Mouse (Mus musculus): ENCODE data around the gene Aamp. TPM values are rescaled to one million over a fixed set of nuclear protein-coding genes. Genes with fewer than 3 reads are reported as not detected.

The Aamp gene
- total RNA-seq, 2 experiments from 2014 or later: 90.7 to 94.4 TPM

DNA sequence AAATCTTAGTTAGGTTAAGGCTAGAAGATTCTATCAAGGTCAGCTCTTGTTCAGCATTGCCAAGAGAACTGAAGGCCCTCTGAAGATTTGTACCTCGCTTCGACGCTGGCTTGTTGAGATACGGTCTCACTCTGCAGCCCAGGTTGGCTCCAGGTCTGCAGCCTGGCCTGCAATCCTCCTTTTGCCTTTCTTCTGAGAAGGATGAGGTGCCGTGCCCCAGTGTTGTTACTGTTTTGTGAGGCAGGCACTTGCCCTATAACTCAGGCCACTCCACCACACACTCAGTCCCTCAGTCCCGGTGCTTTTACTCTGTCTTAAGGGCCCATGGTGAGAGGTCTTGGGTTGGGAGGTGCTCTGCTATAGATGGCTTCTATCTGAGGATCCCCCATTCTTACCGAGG is 17.7 kb upstream of the Aamp start:
- DNase-seq: no peak

DNA sequence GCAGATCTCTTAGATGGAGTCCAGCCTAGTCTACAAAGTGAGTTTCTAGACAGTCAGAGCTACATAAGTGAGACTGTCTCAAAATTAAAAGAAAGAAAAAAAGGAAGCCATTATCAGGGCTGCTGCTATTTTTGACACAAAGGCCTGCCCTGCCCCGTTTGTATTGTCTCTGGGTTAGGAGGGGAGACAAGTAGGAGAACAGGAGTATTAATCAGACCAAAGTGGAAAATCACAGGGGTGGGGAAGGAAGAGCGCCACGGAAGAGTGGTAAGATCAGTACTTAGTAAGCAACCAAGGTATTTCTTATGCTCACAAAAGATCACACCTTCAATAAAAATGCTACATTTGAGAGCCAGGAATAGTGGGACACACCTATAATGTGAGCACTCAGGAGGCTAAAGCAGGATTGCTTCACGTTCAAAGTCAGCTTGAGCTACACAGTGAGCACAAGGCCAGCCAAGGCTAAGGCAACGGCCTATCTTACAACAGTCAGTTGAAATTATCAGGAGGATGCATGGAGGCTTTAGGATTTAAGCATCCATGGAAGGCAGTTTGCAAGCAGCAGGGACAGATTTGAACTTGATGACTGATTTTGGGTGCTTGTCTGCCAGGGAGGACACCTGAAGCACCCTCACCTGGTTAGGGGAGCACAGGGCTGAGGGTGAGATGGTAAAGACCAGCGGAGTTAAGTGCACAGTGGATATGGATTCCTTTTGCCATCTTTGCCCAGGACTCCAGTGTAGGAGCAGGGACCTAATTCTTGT is 16.0 kb upstream of the Aamp start:
- no peak for DNase-seq

DNA sequence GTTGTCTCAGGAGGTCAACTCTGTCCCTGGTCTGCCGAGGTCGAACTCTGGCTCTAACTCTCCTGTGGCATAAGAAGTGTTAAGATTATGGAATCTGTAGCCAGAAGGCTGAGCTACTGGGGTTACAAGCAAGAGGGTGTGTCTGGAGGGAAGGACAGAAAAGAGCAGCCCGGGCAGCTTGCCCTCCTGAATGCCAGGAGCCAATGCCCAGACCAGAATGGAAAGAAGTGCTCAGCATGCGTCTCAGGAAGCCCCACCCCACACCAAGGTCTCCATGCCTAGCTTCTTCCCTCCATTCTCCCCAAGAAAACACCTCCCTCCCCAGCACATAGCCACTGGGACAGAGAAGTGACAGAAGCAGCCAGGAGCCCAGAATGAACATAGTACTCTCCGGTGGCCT is 14.5 kb upstream of the Aamp start:
- peak; percentile 69 for DNase-seq

DNA sequence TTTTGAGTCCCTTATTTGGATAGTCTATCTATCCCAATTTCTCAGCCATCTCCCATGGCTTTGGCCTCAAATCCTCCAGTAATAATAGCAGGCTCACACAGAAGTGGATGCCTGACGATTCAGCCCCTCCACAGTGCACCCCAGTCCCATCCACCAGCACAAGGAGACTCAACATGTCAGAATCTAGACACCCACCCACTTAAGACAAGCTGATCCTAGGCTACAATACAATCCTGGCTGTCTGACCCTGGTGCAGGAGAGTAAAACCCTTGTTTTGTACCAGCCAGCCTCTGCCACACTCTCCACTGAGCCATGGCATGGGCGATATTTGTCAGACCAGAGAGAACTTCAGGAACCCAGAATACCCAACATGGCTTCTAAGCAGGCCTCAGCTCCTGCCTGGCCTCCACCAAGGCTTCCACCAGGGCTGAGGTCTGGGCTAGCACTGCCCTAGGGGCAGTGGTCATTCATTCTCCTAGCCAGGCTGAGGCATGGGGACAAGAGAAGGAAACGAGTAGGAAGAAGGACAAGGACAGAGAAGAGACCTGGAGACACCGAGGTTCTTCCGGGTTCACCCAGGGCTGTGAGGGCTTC is 13.7 kb upstream of the Aamp start:
- DNase-seq: no peak

- no peak for DNase-seq
Observed at GRCm38 (mm10) chr1:74297269-74297668, 12.7 kb upstream of the Aamp start.

- no peak for DNase-seq
Observed at GRCm38 (mm10) chr1:74296477-74296876, 11.9 kb upstream of the Aamp start.

DNA sequence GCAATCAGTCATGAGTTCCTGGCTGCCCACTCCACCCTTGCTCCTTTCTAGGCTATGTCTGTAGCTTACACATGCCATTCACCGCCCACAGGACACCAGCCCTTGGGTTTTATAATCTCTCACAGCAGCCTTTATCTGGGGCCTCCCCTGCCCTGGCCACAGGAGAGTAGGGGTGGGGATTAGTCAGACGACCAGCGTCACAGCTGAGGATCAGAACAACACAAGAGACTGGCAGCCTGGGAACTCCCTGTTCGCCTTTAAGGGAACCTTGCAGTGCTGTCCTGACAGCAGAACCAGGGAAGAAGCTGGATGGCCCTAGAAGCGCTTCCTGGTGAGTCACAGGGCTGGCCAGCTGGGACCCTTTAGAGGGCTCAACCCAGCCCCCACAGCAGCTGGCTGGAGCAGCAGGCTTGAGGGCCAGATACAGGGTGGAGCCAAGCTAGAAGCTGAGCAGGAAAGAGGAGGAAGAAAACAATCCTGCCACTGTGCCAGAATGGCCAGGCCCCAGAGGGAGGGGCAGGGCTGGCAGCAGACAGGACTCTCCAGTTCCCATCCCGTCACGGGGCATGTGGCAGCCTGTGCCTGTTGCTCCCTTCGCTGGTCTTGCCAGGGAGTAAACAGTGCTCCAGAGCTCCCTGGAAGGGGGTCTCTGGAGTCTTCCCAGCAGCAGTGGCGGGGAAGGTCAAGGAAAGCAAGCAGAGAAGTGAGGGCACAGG is 11.1 kb upstream of the Aamp start:
- peak; percentile 88 for DNase-seq

DNA sequence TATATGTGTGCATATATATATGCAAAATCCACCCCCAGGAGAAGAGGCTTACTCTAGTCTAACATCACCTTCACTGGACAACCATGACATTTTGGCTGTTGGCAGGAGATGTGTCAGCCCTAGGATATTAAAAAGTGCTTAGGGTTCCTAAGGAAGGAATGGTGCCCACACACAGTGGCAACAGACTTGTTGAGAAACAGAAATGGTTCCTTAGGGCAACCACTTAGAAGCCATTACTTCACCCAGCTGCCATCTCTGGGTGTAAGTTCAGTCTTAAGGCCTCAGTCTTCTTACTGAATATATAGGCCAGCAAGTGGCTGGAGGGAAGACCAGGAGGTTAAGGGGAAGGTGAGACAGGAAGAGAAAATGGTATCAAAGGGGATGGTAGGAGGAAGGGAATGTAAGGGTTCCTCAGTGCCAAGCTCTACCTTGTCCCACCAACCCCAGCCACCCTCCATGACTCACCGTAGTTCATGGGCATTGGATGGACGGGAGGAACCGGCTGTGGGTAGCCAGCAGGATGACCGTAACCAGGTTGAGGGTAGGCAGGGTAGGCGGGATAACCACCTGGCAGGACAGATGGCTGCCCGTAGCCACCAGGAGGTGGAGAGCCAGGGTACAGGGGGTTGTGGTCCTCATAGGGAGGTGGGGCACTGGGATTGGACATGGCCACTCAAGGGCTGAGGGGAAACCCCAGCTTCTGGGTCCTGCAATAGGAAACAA is 10.4 kb upstream of the Aamp start:
- DNase-seq: no peak

DNA sequence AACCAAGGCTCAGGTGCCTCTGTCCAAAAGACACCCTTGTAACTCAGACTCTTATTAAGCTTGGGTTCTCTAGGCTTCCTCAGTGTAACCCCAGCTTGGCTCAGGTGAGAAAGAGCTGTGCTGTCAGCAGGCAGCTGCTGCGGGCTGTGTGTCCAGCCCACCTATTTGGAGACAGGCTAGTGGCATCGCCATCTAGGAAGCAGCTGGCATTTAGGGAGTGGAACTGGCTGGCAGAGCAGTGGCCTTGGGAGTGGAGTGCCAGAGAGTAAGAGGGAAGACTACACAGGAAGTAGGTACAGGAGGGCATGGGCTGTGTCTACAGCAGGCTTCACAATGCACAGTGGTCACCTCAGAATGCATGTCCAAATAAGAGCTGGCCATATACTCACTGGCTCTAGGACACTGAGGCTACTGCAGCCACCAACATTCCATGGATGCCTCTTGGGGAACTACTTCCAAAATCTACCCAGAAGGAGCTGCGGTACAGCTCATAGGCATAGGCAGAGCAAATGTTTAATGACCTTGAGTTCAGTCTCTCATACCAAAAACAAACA is 9.6 kb upstream of the Aamp start:
- DNase-seq: no peak

DNA sequence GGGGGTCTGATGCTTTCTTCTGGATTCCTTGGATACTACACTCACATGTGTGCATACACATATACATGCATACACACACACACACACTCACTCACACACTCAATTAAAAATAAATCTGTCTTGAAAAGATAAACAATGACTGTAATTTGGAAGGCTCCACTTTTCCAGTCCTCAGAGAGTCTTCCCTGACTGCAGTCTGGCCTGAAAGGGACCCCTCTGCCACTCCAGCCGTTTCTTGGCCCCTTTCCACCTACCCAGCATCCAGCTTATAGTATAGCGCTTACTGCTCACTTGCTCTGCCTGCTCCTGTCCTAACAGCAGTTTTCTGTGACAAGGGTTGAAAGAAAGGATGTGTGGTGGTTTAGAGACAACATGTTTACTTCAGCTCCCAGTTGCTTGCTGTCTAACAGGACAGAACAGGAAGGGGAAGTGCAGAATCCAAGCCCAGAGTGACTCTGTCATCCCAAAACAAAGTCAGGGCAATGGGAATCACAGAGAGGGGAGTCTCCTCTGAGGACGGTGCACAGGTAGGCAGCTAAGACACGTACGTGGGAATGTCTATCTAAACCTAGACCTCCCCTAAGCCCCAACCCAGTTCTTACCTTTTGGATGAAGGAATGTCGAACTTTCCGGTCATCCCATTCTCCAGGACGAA is 8.9 kb upstream of the Aamp start:
- DNase-seq: no peak

- DNase-seq: no peak
Observed at GRCm38 (mm10) chr1:74292331-74293020, 7.9 kb upstream of the Aamp start.

DNA sequence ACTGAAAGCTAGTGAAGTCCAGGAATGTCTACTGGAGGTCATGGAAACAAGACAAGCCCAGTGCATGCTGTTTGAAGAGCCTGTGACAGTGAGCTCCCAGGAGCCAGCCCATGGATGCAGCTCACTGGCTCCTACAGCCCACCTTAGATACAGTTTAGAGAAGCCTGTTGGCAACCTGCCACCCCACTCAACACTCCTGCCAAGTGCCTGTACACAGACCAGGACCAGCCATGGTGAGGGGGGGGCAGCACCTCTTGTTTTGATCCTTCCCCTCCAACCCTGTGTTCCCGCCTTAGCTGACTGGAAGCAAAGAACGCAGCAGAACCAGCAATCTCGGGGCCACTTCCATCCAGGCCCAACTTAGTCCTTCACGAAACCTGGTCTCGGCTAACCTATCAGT is 5.6 kb upstream of the Aamp start:
- no peak for DNase-seq

- no peak for DNase-seq
Observed at GRCm38 (mm10) chr1:74289740-74290139, 5.2 kb upstream of the Aamp start.

GRCm38 (mm10) chr1:74289248-74289647 is 4.7 kb upstream of the Aamp start:
- DNase-seq: no peak

- DNase-seq: no peak
Observed at GRCm38 (mm10) chr1:74288327-74288726, 3.8 kb upstream of the Aamp start.

- peak; percentile 36 for DNase-seq
Observed at GRCm38 (mm10) chr1:74286869-74287607, 2.5 kb upstream of the Aamp start.

DNA sequence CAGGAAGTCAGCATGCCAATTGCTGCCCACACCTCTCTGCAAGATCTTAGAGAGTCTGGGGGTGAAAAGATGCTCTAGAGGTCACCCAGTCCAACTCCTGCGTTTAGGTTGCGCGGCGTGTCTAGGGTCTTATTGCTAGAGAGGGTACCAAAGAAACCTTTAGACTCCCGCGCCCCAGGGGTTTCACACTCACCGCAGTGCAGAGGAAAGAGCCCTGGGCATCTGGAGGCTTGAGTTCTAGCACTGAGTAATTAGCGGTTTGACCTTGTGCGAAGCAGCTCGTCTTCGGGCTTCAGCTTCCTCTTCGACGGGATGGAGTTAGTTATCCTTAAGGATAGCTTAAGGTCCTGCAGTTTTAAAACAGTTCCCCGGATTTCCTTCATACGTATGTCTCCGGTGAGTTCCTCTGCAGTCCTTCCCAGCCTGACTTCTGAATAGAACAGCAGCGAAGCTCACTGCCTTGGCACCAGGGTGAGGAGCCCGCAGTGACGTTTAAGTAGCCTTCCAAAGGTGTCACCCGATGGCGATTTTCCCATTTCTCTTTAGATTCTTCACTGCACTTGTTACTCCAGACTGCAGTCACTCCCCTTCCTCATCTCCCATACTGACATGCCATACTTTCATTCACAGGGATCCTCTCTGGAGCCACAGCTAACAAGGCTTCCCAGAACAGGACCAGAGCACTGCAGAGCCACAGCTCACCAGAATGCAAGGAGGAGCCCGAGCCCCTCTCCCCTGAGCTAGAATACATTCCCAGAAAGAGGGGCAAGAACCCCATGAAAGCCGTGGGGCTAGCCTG is 873 bp upstream of the Aamp start:
- no peak for DNase-seq

GRCm38 (mm10) chr1:74283686-74284463 is 663 bp downstream of the Aamp start:
- DNase-seq: peak; percentile 53
